Mouse (Mus musculus) limb, embryonic 12.5 days (tissue): Measurements from ENCODE around the gene Sbpl. TPM values are rescaled to one million over a fixed set of nuclear protein-coding genes. Genes with fewer than 3 reads are reported as not detected.

Experiments
- ATAC-seq: fragments of 200-750 bp; cut with Nextera tagmentation; 2 replicates; pipeline ENCODE4 v1.8.0; 2017; ENCODE audit warnings: low read depth, moderate TSS enrichment; ENCODE audit not compliant: insufficient number of reproducible peaks, insufficient read depth, low FRiP score, low TSS enrichment
- H3K27ac ChIP-seq: fragments of 300-500 bp; sonication (generic); 2 replicates; pipeline ENCODE4 v1.5.1; 2016; ENCODE audit warnings: mild to moderate bottlenecking, moderate library complexity
- H3K27me3 ChIP-seq: fragments of 300-500 bp; sonication (generic); 2 replicates; pipeline ENCODE4 v1.6.1; 2016; ENCODE audit warnings: mild to moderate bottlenecking, moderate library complexity
- H3K36me3 ChIP-seq: fragments of 300-500 bp; sonication (generic); 2 replicates; pipeline ENCODE4 v1.6.1; 2016; ENCODE audit warnings: mild to moderate bottlenecking, moderate library complexity
- H3K4me1 ChIP-seq: fragments of 300-500 bp; sonication (generic); replicated peaks from 2 replicates; pipeline ENCODE4 v1.6.1; 2016
- H3K4me2 ChIP-seq: fragments of 300-500 bp; sonication (generic); 2 replicates; pipeline ENCODE4 v1.6.1; 2016; ENCODE audit warnings: mild to moderate bottlenecking, moderate library complexity
- H3K4me3 ChIP-seq: fragments of 300-500 bp; sonication (generic); replicated peaks from 2 replicates; pipeline ENCODE4 v1.5.1; 2016; ENCODE audit warnings: mild to moderate bottlenecking
- H3K9ac ChIP-seq: fragments of 300-500 bp; sonication (generic); replicated peaks from 2 replicates; pipeline ENCODE4 v1.6.1; 2016; ENCODE audit warnings: mild to moderate bottlenecking, moderate library complexity
- H3K9me3 ChIP-seq: fragments of 300-500 bp; sonication (generic); 2 replicates; pipeline ENCODE4 v1.6.1; 2016; ENCODE audit warnings: mild to moderate bottlenecking, moderate library complexity
- WGBS: fragments of 180-500 bp; shearing (Covaris S2); methylation state at CpG from one replicate; pipeline ENCODE4 v1.1.7; 2016; 5-methylcytosine and 5-hydroxymethylcytosine counted together
- polyA plus RNA-seq: library from polyadenylated mRNA; unstranded; fragments of >200 nt; fragmentation: Nextera tagmentation; extraction: Ambion mirVana; gene quantifications from 2 replicates; pipeline ENCODE4 v1.2.1, GENCODE M21; 2016

Sbpl gene
- polyA plus RNA-seq = not detected in 2 replicates

DNA sequence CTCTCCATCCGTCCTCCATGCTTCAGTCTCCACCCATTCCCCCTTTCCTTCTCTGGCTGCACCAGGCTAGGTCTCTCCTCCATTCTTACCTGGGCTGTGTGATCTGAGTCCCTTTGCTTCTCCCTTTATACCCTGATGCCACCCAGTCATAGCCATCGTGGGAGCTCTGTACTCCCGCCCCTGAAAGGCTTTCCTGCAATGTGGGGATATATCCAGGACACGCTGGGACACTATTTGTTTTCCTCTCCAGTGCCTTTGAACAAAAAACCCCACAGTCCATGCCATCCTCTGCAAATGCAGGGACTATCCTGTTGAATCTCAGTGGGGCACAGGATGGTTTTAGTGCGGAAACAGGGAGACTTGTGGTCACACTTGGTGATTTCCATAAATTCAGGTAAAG, at the start of gene Sbpl:
Sbpl (minus strand) TSS at position 101 of the 400 bp plus-strand sequence.
- WGBS = 76% methylated on average over 5 of the region's 5 CpGs
- no peak within 1 kb of the TSS for H3K4me3 ChIP-seq
- no peak within 1 kb of the TSS for H3K4me2 ChIP-seq
- no peaks in the 10 kb centered on the region for H3K4me1 ChIP-seq
- no peak within 1 kb of the TSS for H3K9ac ChIP-seq
- H3K36me3 ChIP-seq = no peaks in the 10 kb centered on the region
- ATAC-seq = no peak
- H3K27me3 ChIP-seq = no peaks in the 10 kb centered on the region
- no peaks in the 10 kb centered on the region for H3K9me3 ChIP-seq
- no peak within 1 kb of the TSS for H3K27ac ChIP-seq

DNA sequence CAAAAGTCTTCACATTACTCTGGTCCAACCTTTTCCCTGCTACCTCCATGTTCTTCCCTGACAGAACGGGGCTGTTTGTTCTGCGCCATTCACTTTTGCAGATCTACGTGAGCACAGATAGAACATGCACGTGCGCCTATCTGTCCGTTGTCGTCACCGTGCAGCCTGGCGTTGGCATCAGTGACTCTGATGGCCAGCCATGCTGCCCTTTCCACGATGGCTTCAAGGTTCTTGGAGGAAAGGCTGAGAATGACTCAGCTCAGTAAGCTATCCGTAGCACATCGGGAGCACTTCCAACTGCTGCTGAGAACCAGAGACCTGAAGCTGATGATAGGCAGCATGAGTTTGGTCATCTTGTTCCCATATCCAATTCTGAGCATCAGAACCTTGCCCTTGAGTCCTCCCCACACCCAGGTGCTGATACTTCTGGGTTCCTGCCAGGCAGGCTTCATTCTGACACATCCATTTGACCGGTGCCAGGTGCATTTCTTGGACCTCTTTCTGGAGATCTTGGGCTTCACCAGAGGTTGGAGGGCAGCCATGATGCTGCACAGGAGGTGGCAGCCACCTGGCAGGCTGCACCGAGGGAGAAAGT, 49.1 kb upstream of the Sbpl start:
- 91% methylated on average over 14 of the region's 14 CpGs for WGBS
- ATAC-seq = no peak
- H3K27ac ChIP-seq = no peak overlapping the region

DNA sequence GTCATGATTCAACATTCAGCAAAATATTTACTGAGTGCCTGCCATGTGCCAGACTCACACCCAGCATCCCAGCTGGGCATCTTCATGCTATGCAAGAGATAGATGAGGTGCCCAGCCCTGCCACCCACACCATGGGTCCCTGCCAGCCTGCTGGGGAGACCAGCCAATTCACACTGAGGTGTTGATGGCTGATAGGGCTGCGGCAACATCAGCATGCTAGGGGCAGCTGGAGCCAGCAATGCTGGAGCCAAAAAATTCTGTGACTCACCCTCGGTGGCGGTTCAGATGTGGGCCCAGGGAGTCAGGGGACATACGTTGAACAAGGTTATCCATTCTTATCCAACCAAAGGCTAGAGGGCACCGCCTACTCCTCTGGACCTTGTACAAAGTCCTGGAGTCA, 45.3 kb upstream of the Sbpl start:
- H3K9me3 ChIP-seq = no peaks in the 10 kb centered on the region
- H3K27ac ChIP-seq = no peak overlapping the region
- H3K9ac ChIP-seq = no peak overlapping the region
- H3K4me3 ChIP-seq = no peak overlapping the region
- H3K4me2 ChIP-seq = no peak overlapping the region
- peaks cover 12% of the 10 kb centered on the region for H3K27me3 ChIP-seq
- 32% methylated on average over 5 of the region's 5 CpGs for whole genome bisulfite sequencing
- no peaks in the 10 kb centered on the region for H3K4me1 ChIP-seq
- no peaks in the 10 kb centered on the region for H3K36me3 ChIP-seq
- no peak for ATAC-seq

More for the DNA sequence above, 49.1 kb upstream of the Sbpl start:
- Histone ChIP-seq H3K36me3 (no peaks in the 10 kb centered on the region), H3K4me2 (no peak overlapping the region), H3K4me1 (no peaks in the 10 kb centered on the region), H3K9me3 (no peaks in the 10 kb centered on the region), H3K27me3 (0 out of 2 replicates have a peak, but pooled peaks cover 6% of the 10 kb centered on the region), H3K4me3 (no peak overlapping the region), H3K9ac (no peak overlapping the region)

DNA sequence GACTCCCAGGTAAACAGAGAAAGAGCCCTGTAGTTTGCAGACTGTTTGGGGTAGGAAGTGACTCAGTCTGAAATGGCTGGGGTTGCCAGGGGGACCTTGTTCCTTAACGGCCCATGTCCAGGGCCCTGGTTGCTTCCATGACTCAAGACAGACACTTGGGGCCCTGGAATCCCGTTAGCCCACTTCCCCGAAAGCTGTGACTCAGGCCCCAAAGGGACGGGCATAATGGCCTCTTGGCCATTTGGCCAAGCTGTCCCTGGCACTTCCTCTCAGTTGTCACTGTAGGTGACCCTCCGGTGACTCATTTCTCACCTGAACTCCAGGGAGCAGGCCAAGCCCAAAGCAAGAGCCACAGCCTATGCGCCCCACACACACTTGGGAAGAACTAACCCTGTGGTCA, 43.3 kb upstream of the Sbpl start:
- H3K9ac ChIP-seq = no peak overlapping the region
- H3K4me1 ChIP-seq = 0 out of 2 replicates have a peak, but pooled peaks cover 3% of the 10 kb centered on the region
- no peaks in the 10 kb centered on the region for H3K9me3 ChIP-seq
- H3K27ac ChIP-seq = no peak overlapping the region
- no peak for ATAC-seq
- 37% methylated on average over 6 of the region's 6 CpGs for WGBS
- peaks cover 21% of the 10 kb centered on the region for H3K27me3 ChIP-seq
- no peak overlapping the region for H3K4me3 ChIP-seq
- H3K4me2 ChIP-seq = no peak overlapping the region
- no peaks in the 10 kb centered on the region for H3K36me3 ChIP-seq

DNA sequence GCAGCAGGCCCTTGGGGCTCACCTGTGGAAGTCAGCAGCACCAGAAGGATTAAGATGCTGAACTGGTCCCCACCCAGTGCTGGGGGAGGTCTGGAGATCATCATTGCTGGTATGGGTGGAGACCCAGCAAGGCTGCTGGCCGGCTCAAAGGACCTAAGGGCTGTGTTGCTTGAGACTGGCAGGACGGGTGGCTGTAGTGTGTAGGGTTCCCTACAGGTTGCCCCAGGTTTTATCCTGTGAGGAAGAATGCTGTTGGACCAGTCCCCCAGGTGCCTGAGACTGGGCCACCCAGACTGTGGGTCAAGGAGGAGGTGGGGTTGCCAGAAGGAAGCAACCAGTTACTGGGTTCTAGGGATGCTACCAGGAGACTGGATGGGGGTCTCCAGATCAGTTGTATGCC, 42.8 kb upstream of the Sbpl start, which contains the start of gene Prss22:
Prss22 (minus strand) TSS at position 200 of the 400 bp plus-strand sequence.
- Histone ChIP-seq H3K27ac (no peak within 1 kb of the TSS), H3K27me3 (peaks cover 21% of the 10 kb centered on the region), H3K36me3 (no peaks in the 10 kb centered on the region), H3K4me1 (peaks cover 8% of the 10 kb centered on the region; the same call in 1 of the 2 replicates), H3K9ac (peak within 1 kb of the TSS; percentile 34; the same call in 1 of the 2 replicates), H3K4me2 (no peak within 1 kb of the TSS), H3K9me3 (no peaks in the 10 kb centered on the region), H3K4me3 (no peak within 1 kb of the TSS)
- WGBS = 53% methylated on average over 2 of the region's 2 CpGs
- no peak for ATAC-seq

DNA sequence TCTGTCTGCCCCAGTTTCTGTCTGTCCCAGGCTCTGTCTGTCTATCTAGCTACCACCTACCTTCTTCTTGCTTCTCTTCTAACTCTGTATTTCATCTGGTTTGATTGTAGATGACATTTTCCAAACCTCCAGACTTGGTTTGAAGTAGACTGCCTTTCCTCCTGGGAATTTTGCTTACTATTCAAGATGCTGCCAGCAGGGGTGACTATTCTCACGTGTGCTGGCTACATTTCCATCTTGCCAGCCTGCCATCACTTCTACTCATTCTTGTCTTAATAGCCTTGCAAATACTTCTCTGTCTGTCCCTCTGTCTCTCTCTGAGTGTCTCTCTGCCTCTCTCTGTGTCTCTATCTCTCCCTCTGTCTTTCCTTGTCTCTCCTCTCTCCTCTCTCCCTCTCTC, 40.3 kb upstream of the Sbpl start:
- no peak for ATAC-seq

DNA sequence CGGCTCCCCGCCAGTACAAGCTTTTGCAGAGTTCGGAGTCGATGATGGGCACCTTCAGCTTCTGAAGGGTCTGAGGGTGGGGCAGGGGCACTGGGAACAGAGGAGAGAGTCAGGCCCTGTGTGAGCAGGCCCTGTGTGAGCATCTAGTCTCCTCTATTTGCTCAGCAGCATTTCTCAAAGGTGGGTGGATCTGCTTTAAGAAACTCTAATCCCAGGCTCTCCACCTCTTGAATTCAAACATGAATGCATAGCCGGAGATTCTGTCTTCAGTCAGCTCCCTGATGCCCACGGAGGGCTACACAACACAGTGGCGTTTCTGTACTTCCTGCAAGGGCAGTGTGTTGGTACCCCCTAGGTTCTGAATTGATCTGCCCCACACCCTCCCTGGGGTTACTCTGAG, 39.6 kb upstream of the Sbpl start:
- Histone ChIP-seq H3K27me3 (peaks cover 21% of the 10 kb centered on the region), H3K4me2 (no peak overlapping the region), H3K9ac (no peak overlapping the region), H3K36me3 (no peaks in the 10 kb centered on the region), H3K4me3 (no peak overlapping the region), H3K4me1 (peaks cover 8% of the 10 kb centered on the region; the same call in 1 of the 2 replicates), H3K9me3 (no peaks in the 10 kb centered on the region), H3K27ac (no peak overlapping the region)
- ATAC-seq = no peak
- WGBS = 77% methylated on average over 7 of the region's 7 CpGs

More for the DNA sequence above, 40.3 kb upstream of the Sbpl start:
- H3K4me1 ChIP-seq = peaks cover 8% of the 10 kb centered on the region; the same call in 1 of the 2 replicates
- 28% methylated on average over 1 of the region's 1 CpGs for WGBS
- no peak overlapping the region for H3K9ac ChIP-seq
- H3K9me3 ChIP-seq = no peaks in the 10 kb centered on the region
- H3K36me3 ChIP-seq = no peaks in the 10 kb centered on the region
- peaks cover 21% of the 10 kb centered on the region for H3K27me3 ChIP-seq
- no peak overlapping the region for H3K27ac ChIP-seq
- no peak overlapping the region for H3K4me3 ChIP-seq
- no peak overlapping the region for H3K4me2 ChIP-seq

DNA sequence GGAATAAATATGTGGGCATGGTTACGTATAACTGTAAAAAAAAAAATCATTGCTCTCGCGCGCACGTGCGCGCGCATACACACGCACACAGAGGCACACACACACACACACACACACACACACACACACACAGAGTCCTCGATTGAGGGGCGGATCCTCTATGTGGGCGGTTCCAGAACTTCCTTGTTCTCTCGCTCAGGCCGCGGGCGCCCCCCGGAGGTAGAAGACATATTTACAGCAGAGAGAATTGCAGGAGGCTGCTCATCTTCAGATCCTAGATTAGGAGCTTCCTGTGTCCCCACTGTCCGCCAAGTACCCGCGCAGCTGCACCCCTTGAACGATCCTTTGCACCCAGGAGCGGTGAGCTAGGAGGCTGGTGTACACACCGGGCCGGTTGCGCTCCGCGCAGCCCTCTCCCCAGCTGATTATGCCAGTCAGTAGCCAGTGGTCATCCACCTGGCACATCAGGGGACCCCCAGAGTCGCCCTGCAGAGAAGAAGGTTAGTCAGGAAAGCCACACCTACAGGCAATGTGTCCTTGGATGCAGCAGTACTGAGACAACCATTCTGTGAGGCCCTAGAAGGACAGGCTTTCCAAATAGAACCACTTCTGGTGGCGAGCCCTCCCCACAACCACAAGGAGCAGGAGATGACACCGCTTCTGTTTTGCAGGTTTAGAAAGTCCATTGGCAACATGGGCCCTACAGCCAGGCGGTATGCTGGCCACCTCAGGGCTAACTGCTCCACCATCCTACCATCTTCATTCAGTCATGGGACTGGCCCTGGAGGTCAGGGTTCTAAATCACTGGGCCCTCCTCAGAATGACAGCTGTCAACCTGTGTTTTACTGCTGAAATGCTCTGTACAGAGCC, 38.7 kb upstream of the Sbpl start:
- WGBS = 14% methylated on average over 31 of the region's 31 CpGs
- peak overlapping the region; percentile 52 for H3K9ac ChIP-seq
- H3K27ac ChIP-seq = no peak overlapping the region
- peaks cover 8% of the 10 kb centered on the region; the same call in 1 of the 2 replicates for H3K4me1 ChIP-seq
- 0 out of 2 replicates have a peak, but pooled peaks have one; percentile 33 for ATAC-seq
- peak overlapping the region; percentile 33 for H3K4me3 ChIP-seq
- no peaks in the 10 kb centered on the region for H3K9me3 ChIP-seq
- H3K4me2 ChIP-seq = peak overlapping the region; percentile 59
- no peaks in the 10 kb centered on the region for H3K36me3 ChIP-seq
- H3K27me3 ChIP-seq = peaks cover 21% of the 10 kb centered on the region

DNA sequence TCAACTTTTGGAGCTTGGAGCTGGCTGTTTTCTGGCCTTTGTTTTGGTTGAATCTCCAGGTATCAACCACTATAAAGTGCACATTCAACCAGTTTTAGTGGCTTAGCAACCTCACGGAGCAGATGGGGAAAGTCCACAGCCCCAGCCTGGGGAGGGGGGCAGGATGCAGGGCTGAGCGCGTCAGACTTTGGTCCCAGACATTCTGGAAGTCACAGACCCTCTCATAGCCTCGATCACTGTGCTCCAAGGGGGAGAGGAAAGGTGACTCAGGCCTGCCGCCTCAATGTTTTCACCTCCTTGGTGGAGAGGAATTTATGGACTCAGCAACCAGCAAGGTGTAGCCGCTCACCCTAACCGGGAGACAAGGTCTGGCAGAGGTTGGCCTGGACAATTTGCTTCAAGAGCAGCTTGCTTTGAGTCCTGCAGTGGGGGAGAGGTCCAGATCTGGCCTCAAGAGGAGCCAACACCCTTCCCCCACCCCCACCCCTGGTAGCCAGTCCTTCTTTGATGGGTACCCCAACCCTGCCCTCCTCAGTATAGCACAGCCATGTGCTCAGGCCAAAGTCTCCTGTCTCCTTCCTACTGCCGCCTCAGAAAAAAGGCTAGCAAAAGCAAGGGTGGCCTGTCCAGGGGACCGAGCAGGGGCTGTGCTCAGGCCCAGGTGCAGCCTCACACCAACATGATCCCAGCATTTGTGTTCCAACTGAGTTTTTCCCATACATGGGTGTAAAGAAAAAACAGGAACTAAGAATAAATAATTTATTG, 37.9 kb upstream of the Sbpl start:
- H3K4me3 ChIP-seq = peak overlapping the region; percentile 33; the same call in 1 of the 2 replicates
- peaks cover 8% of the 10 kb centered on the region; the same call in 1 of the 2 replicates for H3K4me1 ChIP-seq
- 0 out of 2 replicates have a peak, but pooled peaks have one; percentile 57 for ATAC-seq
- WGBS = 62% methylated on average over 9 of the region's 9 CpGs
- no peaks in the 10 kb centered on the region for H3K9me3 ChIP-seq
- peak overlapping the region; percentile 59 for H3K4me2 ChIP-seq
- no peak overlapping the region for H3K9ac ChIP-seq
- H3K27me3 ChIP-seq = peaks cover 18% of the 10 kb centered on the region
- H3K36me3 ChIP-seq = no peaks in the 10 kb centered on the region
- H3K27ac ChIP-seq = no peak overlapping the region

DNA sequence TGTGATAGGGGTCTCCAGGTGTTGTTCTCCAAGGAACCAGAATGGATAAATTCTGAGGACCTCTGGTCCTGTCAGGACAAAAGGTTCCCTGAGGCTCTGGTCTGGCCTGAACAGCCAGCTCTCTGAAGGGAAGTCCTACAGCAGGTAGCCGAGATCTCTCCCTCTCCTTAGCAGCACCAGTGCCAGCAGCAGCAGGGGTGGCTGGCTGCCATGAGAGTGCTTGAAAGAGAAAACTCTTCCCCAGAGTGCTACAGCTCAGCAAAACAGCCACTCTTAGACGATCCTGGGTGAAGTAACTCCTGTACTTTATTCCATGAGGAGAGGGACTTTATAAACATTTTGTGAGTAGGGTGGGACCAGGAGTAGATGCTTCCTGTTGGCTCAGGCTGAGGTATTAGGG, 34.7 kb upstream of the Sbpl start:
- no peak for ATAC-seq
- H3K9me3 ChIP-seq = no peaks in the 10 kb centered on the region
- no peak overlapping the region for H3K9ac ChIP-seq
- H3K4me2 ChIP-seq = no peak overlapping the region
- H3K4me3 ChIP-seq = no peak overlapping the region
- peaks cover 5% of the 10 kb centered on the region; the same call in 1 of the 2 replicates for H3K27me3 ChIP-seq
- H3K4me1 ChIP-seq = peaks cover 8% of the 10 kb centered on the region; the same call in 1 of the 2 replicates
- no peak overlapping the region for H3K27ac ChIP-seq
- H3K36me3 ChIP-seq = no peaks in the 10 kb centered on the region
- WGBS = 41% methylated on average over 2 of the region's 2 CpGs

DNA sequence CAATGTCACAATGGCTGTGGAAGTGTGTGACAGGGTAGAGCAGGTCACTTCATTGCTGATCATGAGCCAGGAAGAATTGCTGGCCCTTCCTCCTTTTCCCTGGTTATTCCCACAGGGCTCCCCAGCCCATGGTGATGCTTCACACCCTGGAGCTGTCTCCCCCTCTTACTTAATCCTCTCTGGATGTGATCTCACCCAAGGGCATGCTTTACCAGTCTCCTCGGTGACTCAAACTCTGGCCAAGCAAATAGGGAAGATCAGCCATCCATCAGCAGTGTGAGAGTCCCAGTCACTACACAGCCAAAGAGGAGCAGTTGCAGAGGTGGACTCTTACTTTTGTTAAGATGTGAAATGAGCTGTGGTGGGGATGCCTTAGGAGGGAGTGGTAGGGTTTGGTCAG, 29.9 kb upstream of the Sbpl start:
- Histone ChIP-seq H3K4me3 (no peak overlapping the region), H3K27ac (no peak overlapping the region), H3K4me1 (no peaks in the 10 kb centered on the region), H3K9me3 (no peaks in the 10 kb centered on the region), H3K9ac (no peak overlapping the region), H3K27me3 (no peaks in the 10 kb centered on the region), H3K4me2 (no peak overlapping the region), H3K36me3 (no peaks in the 10 kb centered on the region)
- 89% methylated on average over 1 of the region's 1 CpGs for WGBS
- no peak for ATAC-seq
